Mouse (Mus musculus): ENCODE results near the gene Prkn.

DNA sequence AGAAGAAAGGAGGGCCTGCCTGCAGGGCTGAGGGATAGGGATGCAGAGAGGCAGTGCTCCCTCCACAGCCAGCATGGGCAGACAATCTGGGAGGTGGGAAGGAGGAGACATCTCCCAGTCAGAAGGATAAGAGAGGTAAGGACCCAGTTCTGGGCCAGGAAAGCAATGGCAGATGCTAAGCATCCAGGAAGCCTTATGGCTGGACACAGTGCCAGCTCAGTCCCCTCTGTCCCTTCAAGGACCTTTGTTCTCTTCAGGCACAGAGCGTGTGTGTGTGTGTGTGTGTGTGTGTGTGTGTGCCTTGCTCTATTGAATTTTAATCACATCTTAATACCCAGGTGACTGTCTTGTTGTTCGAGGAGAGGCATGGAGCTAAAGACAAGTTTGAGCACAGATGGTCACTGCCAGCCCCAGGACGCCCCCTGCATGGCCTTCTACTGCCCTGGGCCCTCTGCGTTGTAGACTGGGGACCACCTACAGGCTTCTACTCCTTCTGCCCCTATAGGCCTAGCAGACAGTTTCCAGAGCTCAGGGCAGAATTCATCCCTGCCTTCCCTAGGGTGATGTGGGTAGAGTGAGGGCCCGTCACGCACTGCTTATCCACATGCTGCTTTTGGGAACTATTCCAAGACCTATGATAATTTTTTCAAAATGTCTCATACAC lies 1252.8 kb downstream of the Prkn start:
- no peak for TF ChIP-seq CTCF (IDR thresholded peaks at IDR 0.05; ENCODE audit: low read depth)
- TF ChIP-seq EP300 (optimal IDR thresholded peaks at IDR 0.05), result no peak
